8 mouse cellular contexts compared by ENCODE assay signal in genomic region chr9:21224576-21225414, GRCm38 (mm10). TPM values are rescaled to one million over a fixed set of nuclear protein-coding genes. Genes with fewer than 3 reads are reported as not detected.
DNase-seq lines count a peak whose midpoint lies in the region; ATAC-seq lines count a peak whose summit lies in the region.

No protein-coding gene starts in this region.

- peak overlapping the region; percentile 44 for H3K4me2 ChIP-seq in limb, embryonic 11.5 days (ENCODE audit: low read depth, severe bottlenecking)

- peak; percentile 33 to 50 for DNase-seq in urinary bladder, adult 18-20 months (ENCODE audit: low spot score in 2 of 2)
- no peak for DNase-seq in urinary bladder, postnatal 10 days (ENCODE audit: low spot score)
- DNase-seq in embryo, embryonic 10 days (ENCODE audit: low spot score) = peak; percentile 81
- DNase-seq in heart, postnatal 4 days = peak; percentile 56
- peak; percentile 58 for DNase-seq in limb, embryonic 11.5 days (ENCODE audit: low spot score)
- peak; percentile 52 for DNase-seq in naive thymus-derived CD4-positive, alpha-beta T cell, adult 2 months (ENCODE audit: low read depth)
- no peak for DNase-seq in thymus, postnatal 0 days (ENCODE audit: low spot score)
- DNase-seq in testis, postnatal 10 days (ENCODE audit: low spot score) = no peak

- H3K4me1 ChIP-seq in limb, embryonic 11.5 days (ENCODE audit: control insufficient read depth, insufficient read depth, low read length) = no peaks in the 10 kb centered on the region

- H3K27ac ChIP-seq in limb, embryonic 11.5 days (replicated peaks; ENCODE audit: low read depth, low read length) = no peak overlapping the region

- 21% methylated on average over 26 of the region's 26 CpGs for WGBS in limb, embryonic 11.5 days

- peak overlapping the region; percentile 18 for H3K4me3 ChIP-seq in limb, embryonic 11.5 days (ENCODE audit: low read depth, low read length)

- no peaks in the 10 kb centered on the region for H3K27me3 ChIP-seq in limb, embryonic 11.5 days (ENCODE audit: control insufficient read depth, insufficient read depth, low read length)

- H3K36me3 ChIP-seq in limb, embryonic 11.5 days (ENCODE audit: control insufficient read depth, insufficient read depth, low read length) = no peaks in the 10 kb centered on the region

- no peak for ATAC-seq in limb, embryonic 11.5 days (ENCODE audit: insufficient number of reproducible peaks, low FRiP score, low TSS enrichment, low read depth)

- no peak overlapping the region for H3K9ac ChIP-seq in limb, embryonic 11.5 days (ENCODE audit: low read length)

- H3K9me3 ChIP-seq in limb, embryonic 11.5 days (ENCODE audit: control insufficient read depth, low read length) = no peaks in the 10 kb centered on the region

RNA-seq across cellular contexts. Expression of gene Keap1, which starts 14.4 kb away (rescaled TPM):
- total RNA-seq in heart, postnatal 4 days (2021) = 10 to 100 TPM; 33.7 to 37.7 TPM
- polyA plus RNA-seq in limb, embryonic 11.5 days (2014; fragmentation: Nextera tagmentation; extraction: Ambion mirVana) = 31.1 and 35.2 TPM in 2 replicates
- 61.2 and 64.2 TPM in 2 replicates for polyA plus RNA-seq in thymus, postnatal 0 days (2015; fragmentation: Nextera tagmentation; extraction: Ambion mirVana)

RNA-seq across cellular contexts. Expression of gene S1pr5, which starts 23.4 kb away (rescaled TPM):
- under 1 TPM; 0.17 to 0.29 TPM for total RNA-seq in heart, postnatal 4 days (2021)
- polyA plus RNA-seq in limb, embryonic 11.5 days (2014; fragmentation: Nextera tagmentation; extraction: Ambion mirVana) = 0.38 and 0.39 TPM in 2 replicates
- polyA plus RNA-seq in thymus, postnatal 0 days (2015; fragmentation: Nextera tagmentation; extraction: Ambion mirVana) = 0.09 TPM in 1 of 2 replicates, not detected in the other

RNA-seq across cellular contexts. Expression of gene Atg4d, which starts 40.3 kb away (rescaled TPM):
- 10 to 100 TPM; 53.1 to 59.1 TPM for total RNA-seq in heart, postnatal 4 days (2021)
- polyA plus RNA-seq in limb, embryonic 11.5 days (2014; fragmentation: Nextera tagmentation; extraction: Ambion mirVana) = 29.5 and 31.9 TPM in 2 replicates
- 49.2 and 56.2 TPM in 2 replicates for polyA plus RNA-seq in thymus, postnatal 0 days (2015; fragmentation: Nextera tagmentation; extraction: Ambion mirVana)

RNA-seq across cellular contexts. Expression of gene Pde4a, which starts 59.3 kb away (rescaled TPM):
- total RNA-seq in heart, postnatal 4 days (2021) = 10 to 100 TPM; 18.7 to 21.1 TPM
- polyA plus RNA-seq in limb, embryonic 11.5 days (2014; fragmentation: Nextera tagmentation; extraction: Ambion mirVana) = 3.3 and 5.3 TPM in 2 replicates
- polyA plus RNA-seq in thymus, postnatal 0 days (2015; fragmentation: Nextera tagmentation; extraction: Ambion mirVana) = 0.95 and 1.0 TPM in 2 replicates

Comparison
In these comparisons a context has a peak if more than half of its experiments do, and no peak if none do; other contexts are left out.
1. DNase-seq: peak in urinary bladder, adult 18-20 months (2 of 2), embryo, embryonic 10 days (single experiment), heart, postnatal 4 days (single experiment), limb, embryonic 11.5 days (single experiment) and naive thymus-derived CD4-positive, alpha-beta T cell, adult 2 months (single experiment); none in urinary bladder, postnatal 10 days (single experiment), thymus, postnatal 0 days (single experiment) and testis, postnatal 10 days (single experiment).